Mouse (Mus musculus): Measurements from ENCODE around the gene Tas2r113. TPM values are rescaled to one million over a fixed set of nuclear protein-coding genes. Genes with fewer than 3 reads are reported as not detected.
"Not testable (repeated sequence)": the region's sequence is repeated elsewhere in the genome, so short reads cannot be mapped to it uniquely, and the experiment has no call there.

Tas2r113 gene
- polyA plus RNA-seq (2012; rRNA removed): not detected in 2 replicates

DNA sequence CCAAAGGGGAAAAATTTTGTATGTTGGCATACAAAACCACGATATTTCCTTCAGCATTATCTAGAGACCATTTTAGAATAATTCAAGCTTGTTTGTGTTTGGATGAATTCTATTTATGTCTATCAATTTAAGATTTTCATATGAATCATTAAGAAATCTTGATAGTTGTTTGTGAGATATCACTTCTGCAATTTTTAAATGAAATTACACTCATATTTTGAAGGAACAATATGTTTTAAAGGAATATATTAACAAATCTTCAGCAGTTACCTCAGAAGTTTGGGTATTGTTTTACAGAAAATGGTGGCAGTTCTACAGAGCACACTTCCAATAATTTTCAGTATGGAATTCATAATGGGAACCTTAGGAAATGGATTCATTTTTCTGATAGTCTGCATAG, at the start of gene Tas2r113:
Gene Tas2r113 (plus strand): TSS at position 301 of the 400 bp plus-strand sequence.
- 63% methylated on average over 1 of the region's 1 CpGs for WGBS
- DNase-seq (ENCODE audit: low read depth, low spot score): no peak

DNA sequence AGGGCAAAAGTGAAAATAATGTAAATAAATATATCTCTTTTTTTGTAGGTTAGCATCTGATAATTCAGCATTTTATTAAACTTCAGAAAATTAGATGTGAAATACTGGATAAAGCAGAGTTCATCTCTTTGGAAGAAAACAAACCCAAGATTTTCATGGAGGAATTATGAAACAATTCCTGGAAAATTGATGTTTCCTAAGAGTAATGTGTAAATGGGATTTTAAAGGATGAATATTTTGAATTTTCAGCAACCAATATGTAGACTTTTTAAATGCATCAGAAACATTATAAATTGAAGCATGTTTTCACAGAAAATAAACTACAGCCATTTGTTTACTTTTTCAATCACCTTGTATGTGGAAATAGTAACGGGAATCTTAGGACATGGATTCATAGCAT, 46.0 kb upstream of the Tas2r113 start, which contains the start of gene Tas2r123:
Gene Tas2r123 (plus strand): TSS at position 301 of the 400 bp plus-strand sequence.
- 77% methylated on average over 1 of the region's 1 CpGs for WGBS
- DNase-seq (ENCODE audit: low read depth, low spot score): no peak

DNA sequence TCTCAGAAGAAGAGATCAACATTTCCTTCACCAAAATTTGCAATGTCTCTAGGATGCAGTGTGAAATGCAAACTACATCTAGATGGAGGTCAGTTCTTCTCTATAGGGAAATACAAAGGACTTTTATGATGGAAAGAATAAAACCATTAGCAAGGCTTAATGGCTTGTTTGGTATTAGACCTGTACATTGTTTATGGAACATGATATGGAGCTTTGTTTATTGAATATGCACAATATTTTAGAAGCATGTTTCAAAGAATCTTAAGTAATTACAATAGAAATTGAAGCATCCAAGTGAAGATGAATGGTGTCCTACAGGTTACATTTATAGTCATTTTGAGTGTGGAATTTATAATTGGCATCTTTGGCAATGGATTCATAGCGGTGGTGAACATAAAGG, 37.7 kb upstream of the Tas2r113 start, which contains the start of gene Tas2r116:
Gene Tas2r116 (plus strand): TSS at position 301 of the 400 bp plus-strand sequence.
- 71% methylated on average over 1 of the region's 1 CpGs for WGBS
- DNase-seq (ENCODE audit: low read depth, low spot score): no peak

GRCm38 (mm10) chr6:132867708-132868107, 25.1 kb upstream of the Tas2r113 start, which contains the start of gene Tas2r110:
TSS of gene Tas2r110 (plus strand) at chr6:132868008.
- DNase-seq (ENCODE audit: low read depth, low spot score): no peak

DNA sequence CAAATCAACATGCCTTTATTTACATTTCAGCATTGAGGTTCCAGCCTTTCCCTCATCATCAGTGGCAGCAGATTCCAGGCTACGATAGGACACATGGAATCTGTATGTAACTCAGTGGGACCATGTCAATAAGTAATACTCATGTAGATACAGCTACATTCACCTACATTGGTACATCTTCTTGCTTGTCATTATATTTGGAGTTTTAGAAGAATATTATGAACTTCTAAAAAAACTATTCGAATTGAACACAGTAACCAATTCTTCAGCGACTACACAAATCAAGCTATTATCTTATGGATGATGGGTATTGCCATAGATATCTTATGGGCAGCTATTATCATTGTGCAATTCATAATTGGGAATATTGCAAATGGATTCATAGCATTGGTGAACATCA, 16.5 kb downstream of the Tas2r113 start, which contains the start of gene Tas2r125:
Gene Tas2r125 (plus strand): TSS at position 301 of the 400 bp plus-strand sequence.
- WGBS: 79% methylated on average over 3 of the region's 3 CpGs
- no peak for DNase-seq (ENCODE audit: low read depth, low spot score)

- not testable (repeated sequence) for DNase-seq (ENCODE audit: low read depth, low spot score)
Observed at GRCm38 (mm10) chr6:132941376-132941775, 48.6 kb downstream of the Tas2r113 start.

Other genes with a start within 250 kb of the Tas2r113 start
- gene A630073D07Rik, start 241.5 kb upstream of the Tas2r113 start, polyA plus RNA-seq (2012; rRNA removed): not detected in 2 replicates
- not detected in 2 replicates for gene Tas2r120, start 236.1 kb upstream of the Tas2r113 start, polyA plus RNA-seq (2012; rRNA removed)
- not detected in 2 replicates for gene Tas2r121, start 192.0 kb upstream of the Tas2r113 start, polyA plus RNA-seq (2012; rRNA removed)
- not detected in 2 replicates for gene Tas2r122, start 181.1 kb upstream of the Tas2r113 start, polyA plus RNA-seq (2012; rRNA removed)
- not detected in 2 replicates for gene Tas2r115, start 155.0 kb upstream of the Tas2r113 start, polyA plus RNA-seq (2012; rRNA removed)
- not detected in 2 replicates for gene Tas2r124, start 138.3 kb upstream of the Tas2r113 start, polyA plus RNA-seq (2012; rRNA removed)
- gene Tas2r102, start 130.9 kb upstream of the Tas2r113 start, polyA plus RNA-seq (2012; rRNA removed): not detected in 2 replicates
- gene Tas2r136, start 114.8 kb upstream of the Tas2r113 start, polyA plus RNA-seq (2012; rRNA removed): not detected in 2 replicates
- not detected in 2 replicates for gene Tas2r117, start 90.2 kb upstream of the Tas2r113 start, polyA plus RNA-seq (2012; rRNA removed)
- not detected in 2 replicates for gene Tas2r123, start 45.9 kb upstream of the Tas2r113 start, polyA plus RNA-seq (2012; rRNA removed)
- not detected in 2 replicates for gene Tas2r116, start 37.6 kb upstream of the Tas2r113 start, polyA plus RNA-seq (2012; rRNA removed)
- gene Tas2r110, start 25.0 kb upstream of the Tas2r113 start, polyA plus RNA-seq (2012; rRNA removed): not detected in 2 replicates
- gene Tas2r125, start 16.6 kb downstream of the Tas2r113 start, polyA plus RNA-seq (2012; rRNA removed): not detected in 2 replicates
- not detected in 2 replicates for gene Tas2r129, start 58.1 kb downstream of the Tas2r113 start, polyA plus RNA-seq (2012; rRNA removed)
- not detected in 2 replicates for gene Tas2r131, start 64.9 kb downstream of the Tas2r113 start, polyA plus RNA-seq (2012; rRNA removed)
- gene Tas2r109, start 88.0 kb downstream of the Tas2r113 start, polyA plus RNA-seq (2012; rRNA removed): not detected in 2 replicates
- not detected in 2 replicates for gene Tas2r103, start 144.1 kb downstream of the Tas2r113 start, polyA plus RNA-seq (2012; rRNA removed)
- not detected in 2 replicates for gene Tas2r140, start 162.8 kb downstream of the Tas2r113 start, polyA plus RNA-seq (2012; rRNA removed)
- gene Smim10l1, start 211.9 kb downstream of the Tas2r113 start, polyA plus RNA-seq (2012; rRNA removed): 20.6 and 29.5 TPM in 2 replicates

Data from large intestine, adult 2 months (tissue).